Mouse (Mus musculus) small intestine, adult 2 months (tissue): Measurements from ENCODE around the gene Tyw1.

Experiments used
- CTCF ChIP-seq: fragments of 200-500 bp; IDR thresholded peaks from 2 replicates; pipeline ENCODE4 v1.5.1; 2012; ENCODE audit warnings: low read depth, mild to moderate bottlenecking, control low read depth, inconsistent platforms, low read length, moderate library complexity, mixed read lengths; ENCODE audit not compliant: insufficient replicate concordance, insufficient read length; ENCODE audit errors: extremely low read depth
- POLR2A ChIP-seq: fragments of 200-500 bp; IDR thresholded peaks from 2 replicates; pipeline ENCODE4 v1.6.1; 2012; ENCODE audit warnings: low read depth, mild to moderate bottlenecking, control low read depth, inconsistent platforms, low read length, moderate library complexity

DNA sequence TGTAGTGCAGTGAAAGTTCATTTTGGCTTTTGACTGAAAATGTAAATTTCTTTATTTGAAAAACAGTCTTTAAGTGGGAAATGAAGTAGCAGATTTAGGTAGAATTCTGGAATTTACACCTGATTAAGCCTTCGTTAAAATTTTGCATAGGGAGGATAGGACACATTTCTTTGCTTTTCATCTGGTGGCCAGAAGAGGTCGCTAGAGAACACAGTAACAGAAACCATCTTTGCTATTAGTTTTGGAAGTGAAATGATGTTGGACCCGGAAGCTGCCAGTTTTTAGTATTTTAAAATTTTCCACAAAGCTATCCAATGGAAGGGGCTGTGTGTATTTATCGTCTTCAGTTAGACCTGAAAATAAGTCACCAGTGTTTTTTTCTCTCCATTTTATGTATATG lies 20.1 kb downstream of the Tyw1 start:
- TF ChIP-seq CTCF (no peak), POLR2A (no peak)
